Mouse (Mus musculus) neural tube, embryonic 11.5 days (tissue): ENCODE results near the gene Gemin6. TPM values are rescaled to one million over a fixed set of nuclear protein-coding genes. Genes with fewer than 3 reads are reported as not detected.
"Not testable (repeated sequence)": the region's sequence is repeated elsewhere in the genome, so short reads cannot be mapped to it uniquely, and the experiment has no call there.

ENCODE experiments used
- ATAC-seq: fragments of 200-750 bp; cut with Nextera tagmentation; 2 replicates; pipeline ENCODE4 v1.8.0; 2017; ENCODE audit warnings: moderate number of reproducible peaks, mild to moderate bottlenecking, moderate TSS enrichment, moderate library complexity; ENCODE audit not compliant: insufficient read depth, low FRiP score, low TSS enrichment
- DNase-seq: peaks from one replicate; pipeline ENCODE4 v3.0.0-alpha.2; 2015; ENCODE audit warnings: low spot score
- H3K27ac ChIP-seq: fragments of 300-500 bp; sonication (generic); 2 replicates; pipeline ENCODE4 v1.5.1; 2014; ENCODE audit warnings: low read depth, mild to moderate bottlenecking, low read length
- H3K27me3 ChIP-seq: fragments of 300-500 bp; sonication (generic); 2 replicates; pipeline ENCODE4 v1.6.1; 2014; ENCODE audit warnings: mild to moderate bottlenecking, low read length, mixed read lengths; ENCODE audit not compliant: control insufficient read depth, insufficient read depth
- H3K36me3 ChIP-seq: fragments of 300-500 bp; sonication (generic); 2 replicates; pipeline ENCODE4 v1.6.1; 2014; ENCODE audit warnings: mild to moderate bottlenecking, low read length, moderate library complexity, mixed read lengths; ENCODE audit not compliant: control insufficient read depth, insufficient read depth
- H3K4me1 ChIP-seq: fragments of 300-500 bp; sonication (generic); 2 replicates; pipeline ENCODE4 v1.6.1; 2014; ENCODE audit warnings: low read length, mixed read lengths; ENCODE audit not compliant: control insufficient read depth, insufficient read depth
- H3K4me2 ChIP-seq: fragments of 300-500 bp; sonication (generic); 2 replicates; pipeline ENCODE4 v1.6.1; 2014; ENCODE audit warnings: low read depth, mild to moderate bottlenecking, moderate library complexity
- H3K4me3 ChIP-seq: fragments of 300-500 bp; sonication (generic); 2 replicates; pipeline ENCODE4 v1.5.1; 2014; ENCODE audit warnings: low read depth, low read length
- H3K9ac ChIP-seq: fragments of 300-500 bp; sonication (generic); 2 replicates; pipeline ENCODE4 v1.6.1; 2014; ENCODE audit warnings: mild to moderate bottlenecking, low read length
- H3K9me3 ChIP-seq: fragments of 300-500 bp; sonication (generic); 2 replicates; pipeline ENCODE4 v1.6.1; 2016; ENCODE audit warnings: low read length; ENCODE audit not compliant: control insufficient read depth
- WGBS: fragments of 180-500 bp; shearing (Covaris S2); extraction: QIAGEN DNeasy Blood & Tissue Kit; methylation state at CpG from one replicate; pipeline ENCODE4 v1.1.7; 2014; 5-methylcytosine and 5-hydroxymethylcytosine counted together
- polyA plus RNA-seq: library from polyadenylated mRNA; unstranded; fragments of >200 nt; fragmentation: Nextera tagmentation; extraction: Ambion mirVana; gene quantifications from 2 replicates; pipeline ENCODE4 v1.2.1, GENCODE M21; 2014

The Gemin6 gene
- 41.0 and 41.2 TPM in 2 replicates for polyA plus RNA-seq

DNA sequence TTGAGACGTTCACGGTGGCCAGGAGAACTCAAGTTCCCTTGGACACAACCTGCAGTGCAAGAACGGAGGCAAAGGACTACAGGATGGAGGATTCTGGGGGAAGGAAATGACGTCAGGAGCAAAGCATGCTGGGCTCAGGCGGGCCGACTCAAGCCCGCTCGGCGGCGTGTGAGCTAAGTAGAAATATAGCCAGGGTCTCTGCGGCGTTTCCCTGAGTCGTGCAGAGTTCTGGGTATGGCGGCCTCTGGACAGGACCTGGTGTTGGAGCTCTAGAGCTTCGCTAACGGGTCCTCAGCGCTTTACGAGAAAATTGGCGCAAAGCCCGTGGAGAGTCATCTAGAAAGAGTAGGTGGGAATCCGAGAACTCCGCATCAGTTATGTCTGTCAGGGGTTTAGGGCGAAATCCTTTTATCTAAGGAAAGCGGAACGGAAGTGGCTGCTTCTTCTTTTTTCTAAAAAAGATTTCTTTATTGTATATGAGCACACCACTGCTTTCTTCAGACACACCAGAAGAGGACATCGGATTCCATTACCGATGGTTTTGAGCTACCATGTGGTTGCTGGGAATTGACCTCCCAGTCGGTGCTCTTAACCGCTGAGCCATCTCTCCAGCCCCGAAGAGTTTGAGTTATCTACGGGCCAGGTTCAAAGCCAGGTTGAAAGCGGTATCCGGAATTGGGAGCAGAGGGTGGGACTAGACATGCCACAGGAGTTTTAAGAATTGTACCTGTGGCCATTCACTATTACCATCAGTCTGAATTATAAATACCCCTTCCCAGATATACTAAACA lies at the start of gene Gemin6:
Gemin6 (plus strand) TSS at position 116 of the 791 bp plus-strand sequence.
- DNase-seq (peak; percentile 87), ATAC-seq (peak; percentile 95)
- Histone ChIP-seq H3K36me3 (no peaks in the 10 kb centered on the region), H3K27ac (peak within 1 kb of the TSS; percentile 67; the same call in 1 of the 2 replicates), H3K4me2 (peak within 1 kb of the TSS; percentile 72), H3K4me1 (no peaks in the 10 kb centered on the region), H3K9ac (peak within 1 kb of the TSS; percentile 70), H3K9me3 (no peaks in the 10 kb centered on the region), H3K4me3 (peak within 1 kb of the TSS; percentile 58), H3K27me3 (no peaks in the 10 kb centered on the region)
- WGBS = under 1% methylated on average over 33 of the region's 33 CpGs

DNA sequence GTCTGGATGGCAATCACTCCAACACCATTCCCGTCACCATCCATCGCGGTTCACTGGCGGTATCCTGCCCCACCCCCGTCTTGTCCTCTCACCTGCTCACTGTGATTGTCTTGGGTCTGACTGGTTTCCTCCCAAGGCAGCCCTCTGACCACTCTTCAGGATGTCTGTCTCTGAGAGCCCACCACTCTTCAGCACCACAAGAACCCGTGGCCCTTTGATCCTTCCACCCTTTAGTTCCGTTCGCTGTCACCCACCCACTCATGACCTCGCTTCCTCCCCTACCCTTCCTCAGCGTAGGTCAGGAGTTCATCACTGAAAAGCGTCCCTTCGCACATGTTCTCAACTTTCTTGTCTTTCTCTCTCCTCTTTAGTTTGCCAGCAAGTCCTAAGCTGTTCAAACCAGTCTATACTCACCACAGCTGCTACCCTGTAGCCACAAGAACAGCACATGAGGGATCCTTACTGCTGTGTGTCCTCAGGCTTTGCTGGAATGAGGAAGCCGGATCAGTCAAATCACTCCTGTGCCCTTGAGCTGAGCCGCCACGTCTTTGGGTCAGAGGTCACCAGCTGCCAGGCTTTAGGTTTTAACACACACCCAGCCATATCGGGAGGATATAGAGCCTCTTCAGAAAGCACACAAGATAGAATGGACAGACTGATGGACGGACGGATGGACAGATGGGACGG lies 49.4 kb upstream of the Gemin6 start:
- no peaks in the 10 kb centered on the region for H3K9me3 ChIP-seq
- no peak for ATAC-seq
- no peak overlapping the region for H3K4me2 ChIP-seq
- H3K36me3 ChIP-seq = no peaks in the 10 kb centered on the region
- H3K27me3 ChIP-seq = no peaks in the 10 kb centered on the region
- no peak for DNase-seq
- H3K4me3 ChIP-seq = no peak overlapping the region
- WGBS = 82% methylated on average over 19 of the region's 19 CpGs
- no peak overlapping the region for H3K27ac ChIP-seq
- no peak overlapping the region for H3K9ac ChIP-seq
- no peaks in the 10 kb centered on the region for H3K4me1 ChIP-seq

GRCm38 (mm10) chr17:80175386-80175739 lies 48.9 kb upstream of the Gemin6 start:
- Histone ChIP-seq H3K4me2 (no peak overlapping the region), H3K36me3 (no peaks in the 10 kb centered on the region), H3K4me3 (no peak overlapping the region), H3K27ac (no peak overlapping the region), H3K4me1 (no peaks in the 10 kb centered on the region), H3K27me3 (no peaks in the 10 kb centered on the region), H3K9ac (no peak overlapping the region), H3K9me3 (no peaks in the 10 kb centered on the region)
- ATAC-seq (no peak), DNase-seq (no peak)
- WGBS = 85% methylated on average over 4 of the region's 4 CpGs

DNA sequence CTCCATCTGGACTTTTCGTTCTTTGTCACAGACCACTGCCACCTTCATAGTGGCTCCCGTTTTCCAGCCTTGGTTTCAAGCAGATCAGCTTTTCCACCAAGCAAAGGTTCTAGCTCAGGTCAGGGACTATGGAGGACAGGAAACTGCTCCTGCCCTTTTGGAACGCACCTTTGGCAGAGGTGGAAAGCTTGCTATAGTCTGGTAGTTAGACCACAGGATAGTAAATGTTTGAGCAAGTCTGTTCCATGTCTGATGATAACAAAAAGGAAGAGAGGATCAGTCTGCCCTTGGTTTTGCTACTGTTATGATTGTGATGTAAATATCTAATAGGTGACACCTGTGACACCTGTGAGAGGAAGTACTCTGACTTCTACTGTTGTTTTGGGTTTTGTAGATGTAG lies 48.3 kb upstream of the Gemin6 start:
- no peaks in the 10 kb centered on the region for H3K9me3 ChIP-seq
- ATAC-seq (no peak), DNase-seq (no peak)
- no peaks in the 10 kb centered on the region for H3K27me3 ChIP-seq
- no peaks in the 10 kb centered on the region for H3K36me3 ChIP-seq
- 82% methylated on average over 3 of the region's 3 CpGs for WGBS
- H3K4me3 ChIP-seq = no peak overlapping the region
- no peaks in the 10 kb centered on the region for H3K4me1 ChIP-seq
- H3K4me2 ChIP-seq = no peak overlapping the region
- H3K9ac ChIP-seq = no peak overlapping the region
- no peak overlapping the region for H3K27ac ChIP-seq

- not testable (repeated sequence) for H3K4me2 ChIP-seq, H3K27me3 ChIP-seq, DNase-seq, H3K4me1 ChIP-seq, H3K36me3 ChIP-seq, ATAC-seq, H3K9ac ChIP-seq, H3K4me3 ChIP-seq, H3K27ac ChIP-seq, H3K9me3 ChIP-seq
- 92% methylated on average over 3 of the region's 3 CpGs for WGBS
Measured at GRCm38 (mm10) chr17:80178846-80179245, 45.4 kb upstream of the Gemin6 start.

DNA sequence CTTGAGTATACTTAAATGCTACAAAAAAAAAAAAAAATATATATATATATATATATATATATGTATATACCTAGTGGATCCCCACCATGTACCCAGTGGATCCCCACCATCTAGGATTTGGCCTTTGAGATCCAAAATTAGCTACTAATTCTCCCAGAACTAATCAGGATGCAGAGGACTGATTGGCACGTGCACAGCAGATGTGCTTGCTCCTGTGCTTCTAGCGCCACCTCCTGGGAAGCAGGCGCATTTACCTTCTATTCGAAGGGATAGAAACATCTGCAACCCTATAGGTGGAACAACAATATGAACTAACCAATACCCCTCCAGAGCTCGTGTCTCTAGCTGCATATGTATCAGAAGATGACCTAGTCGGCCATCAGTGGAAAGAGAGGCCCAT lies 44.3 kb upstream of the Gemin6 start:
- Histone ChIP-seq H3K9me3 (no peaks in the 10 kb centered on the region), H3K27me3 (no peaks in the 10 kb centered on the region), H3K4me1 (no peaks in the 10 kb centered on the region), H3K4me2 (no peak overlapping the region), H3K4me3 (no peak overlapping the region), H3K9ac (no peak overlapping the region), H3K36me3 (no peaks in the 10 kb centered on the region), H3K27ac (no peak overlapping the region)
- DNase-seq (peak; percentile 67), ATAC-seq (peak; percentile 68)
- 0% methylated on average over 6 of the region's 6 CpGs for WGBS

GRCm38 (mm10) chr17:80180468-80180867 lies 43.8 kb upstream of the Gemin6 start:
- no peak overlapping the region for H3K9ac ChIP-seq
- H3K27ac ChIP-seq = no peak overlapping the region
- no peaks in the 10 kb centered on the region for H3K36me3 ChIP-seq
- H3K4me2 ChIP-seq = no peak overlapping the region
- DNase-seq = no peak
- no peaks in the 10 kb centered on the region for H3K4me1 ChIP-seq
- H3K4me3 ChIP-seq = no peak overlapping the region
- H3K27me3 ChIP-seq = no peaks in the 10 kb centered on the region
- ATAC-seq = no peak
- no peaks in the 10 kb centered on the region for H3K9me3 ChIP-seq

DNA sequence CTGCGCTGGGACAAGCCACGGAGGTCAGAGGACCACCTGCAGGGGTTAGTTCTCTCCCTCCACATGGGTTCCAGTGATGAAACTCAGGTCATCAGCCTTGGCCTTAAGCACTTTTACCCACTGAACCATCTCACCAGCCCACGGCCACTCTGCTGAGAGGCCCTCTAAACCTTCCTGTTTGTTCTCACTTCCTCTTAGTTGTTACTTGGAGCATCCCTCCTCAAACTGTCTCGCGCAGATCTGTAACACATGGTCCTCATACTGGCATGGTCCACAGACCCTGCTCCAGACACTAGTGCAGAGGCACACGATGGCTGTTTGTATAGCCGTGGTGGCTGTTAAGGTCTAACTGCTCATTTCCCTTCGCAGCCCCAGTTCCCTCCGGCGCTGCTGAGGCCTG lies 40.6 kb upstream of the Gemin6 start:
- no peaks in the 10 kb centered on the region for H3K9me3 ChIP-seq
- H3K4me2 ChIP-seq = no peak overlapping the region
- DNase-seq = no peak
- WGBS = 82% methylated on average over 10 of the region's 10 CpGs
- H3K27me3 ChIP-seq = no peaks in the 10 kb centered on the region
- no peak overlapping the region for H3K27ac ChIP-seq
- no peak overlapping the region for H3K4me3 ChIP-seq
- H3K36me3 ChIP-seq = no peaks in the 10 kb centered on the region
- no peak overlapping the region for H3K9ac ChIP-seq
- H3K4me1 ChIP-seq = no peaks in the 10 kb centered on the region
- no peak for ATAC-seq

- H3K9me3 ChIP-seq = no peaks in the 10 kb centered on the region
- H3K36me3 ChIP-seq = peaks cover 6% of the 10 kb centered on the region
- DNase-seq (no peak), ATAC-seq (no peak)
- no peaks in the 10 kb centered on the region for H3K27me3 ChIP-seq
- 70% methylated on average over 5 of the region's 5 CpGs for WGBS
- no peak overlapping the region for H3K27ac ChIP-seq
- H3K4me3 ChIP-seq = no peak overlapping the region
- H3K9ac ChIP-seq = no peak overlapping the region
- no peak overlapping the region for H3K4me2 ChIP-seq
- no peaks in the 10 kb centered on the region for H3K4me1 ChIP-seq
Measured at GRCm38 (mm10) chr17:80193075-80193474, 31.2 kb upstream of the Gemin6 start.
